Mouse (Mus musculus) retina, adult 2 months (tissue): ENCODE results near the gene Rhot2.

Experiments
- DNase-seq: peaks from one replicate; pipeline ENCODE4 v3.0.0-alpha.2; 2012; ENCODE audit warnings: low read depth, low spot score

Rhot2 gene

DNA sequence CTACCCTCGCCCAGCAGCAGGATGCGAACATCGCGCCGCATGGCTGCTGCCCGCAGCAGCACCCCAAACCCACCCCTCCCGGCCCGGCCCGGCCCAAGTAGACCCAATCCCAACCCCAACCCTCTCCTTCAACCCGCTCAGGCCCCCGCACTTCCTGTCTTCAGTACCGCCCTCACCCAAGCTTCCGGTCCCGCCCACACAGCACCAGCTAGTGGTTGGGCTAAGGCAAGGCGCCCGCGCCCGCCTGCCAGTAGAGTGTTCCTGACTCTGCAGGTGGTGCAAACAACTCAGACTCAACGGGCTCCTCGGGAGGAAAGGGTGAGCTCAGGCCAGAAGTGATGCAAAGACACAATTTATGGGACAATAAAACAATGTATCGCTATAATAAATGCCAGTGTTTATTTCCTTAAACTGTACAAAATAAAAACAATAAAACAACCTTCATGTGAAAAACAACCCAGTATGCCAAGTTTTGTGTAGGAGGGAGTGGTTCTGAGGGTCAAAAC is at the start of gene Rhot2:
Gene Rhot2, minus strand, starts transcription at position 456 of the 506 bp plus-strand sequence.
- peak; percentile 86 for DNase-seq

DNA sequence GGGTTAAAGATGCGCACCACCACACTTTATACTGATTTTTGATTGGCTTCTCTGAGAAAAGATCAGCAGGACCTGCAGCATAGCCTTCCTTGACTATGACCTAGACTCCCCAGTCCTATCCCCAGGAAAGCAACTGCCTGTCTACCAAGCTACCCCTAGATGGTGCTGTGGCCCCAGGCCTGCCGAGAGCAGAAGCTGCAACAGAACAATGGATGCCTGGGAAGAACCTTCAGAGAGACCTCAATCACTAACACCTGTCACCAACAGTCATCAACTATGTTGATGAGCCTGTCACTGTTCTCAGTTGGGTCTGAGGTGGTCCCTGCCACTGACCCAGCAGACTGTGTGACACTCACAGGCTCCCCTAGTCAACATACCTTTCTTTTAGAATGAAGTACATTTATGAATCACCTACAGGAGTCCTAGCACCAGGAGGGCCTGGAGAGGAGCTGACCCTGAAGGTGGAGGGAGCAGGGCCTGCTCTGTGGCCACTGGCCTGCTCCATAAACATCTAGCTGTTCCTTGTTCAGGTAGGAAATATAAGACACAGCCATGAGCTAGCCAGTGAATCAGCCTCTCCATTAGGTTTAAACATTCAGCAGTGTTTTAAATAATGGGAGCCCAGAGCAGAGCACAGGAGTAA is 49.4 kb upstream of the Rhot2 start:
- peak; percentile 49 for DNase-seq

DNA sequence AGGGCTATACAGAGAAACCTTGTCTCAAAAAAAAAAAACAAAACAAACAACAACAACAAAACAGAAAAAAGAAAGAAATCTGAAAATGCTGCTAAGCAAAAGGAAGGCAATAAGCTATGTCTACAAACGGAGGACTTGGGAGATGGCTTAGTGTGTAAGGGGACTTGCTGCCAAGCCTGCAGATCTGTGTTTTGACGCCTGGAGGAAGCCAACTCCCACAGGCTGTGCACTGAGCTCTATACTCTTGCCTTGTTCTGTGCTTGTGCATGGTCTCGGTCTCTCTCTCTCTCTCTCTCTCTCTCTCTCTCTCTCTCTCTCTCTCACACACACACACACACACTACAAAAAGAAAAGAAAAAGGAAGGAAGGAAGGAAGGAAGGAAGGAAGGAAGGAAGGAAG is 44.2 kb upstream of the Rhot2 start:
- no peak for DNase-seq

DNA sequence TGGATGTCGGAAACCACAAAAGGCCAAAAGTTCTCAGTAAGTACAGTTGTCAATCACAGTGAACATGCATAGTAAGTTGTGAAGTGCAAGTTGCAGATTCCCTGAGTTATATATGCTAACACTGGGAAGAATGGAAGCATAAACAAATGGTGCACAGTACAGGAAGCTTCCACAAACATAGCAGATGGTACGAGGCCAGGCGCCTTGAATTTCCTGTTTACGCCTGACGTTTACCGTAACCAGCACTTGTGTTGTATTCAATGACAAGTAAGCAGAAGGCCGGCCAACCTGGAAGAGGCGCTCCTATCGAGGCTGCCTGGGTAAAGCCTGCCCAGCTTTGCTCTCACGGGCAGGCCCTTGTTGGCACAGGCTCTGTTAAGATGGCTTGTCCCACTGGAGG is 42.8 kb upstream of the Rhot2 start:
- DNase-seq: no peak

DNA sequence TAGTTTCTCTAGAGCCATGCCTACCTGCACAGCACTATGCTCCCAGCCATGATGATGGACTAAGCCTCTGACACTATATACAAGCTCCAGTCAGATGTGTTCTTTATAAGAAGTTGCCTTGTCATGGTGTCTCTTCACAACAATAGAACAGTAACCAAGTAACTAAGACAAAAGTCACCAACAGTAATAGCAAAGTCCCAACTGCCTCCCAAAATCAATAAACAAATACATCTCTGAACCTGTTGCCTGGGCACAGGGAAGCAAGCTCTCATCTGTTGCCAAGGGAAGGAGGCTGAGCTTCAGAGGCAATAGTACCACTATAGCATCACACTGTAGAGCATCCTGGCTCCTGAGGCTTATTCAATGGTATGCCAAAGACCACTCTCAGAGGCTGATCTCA is 42.2 kb upstream of the Rhot2 start:
- no peak for DNase-seq

DNA sequence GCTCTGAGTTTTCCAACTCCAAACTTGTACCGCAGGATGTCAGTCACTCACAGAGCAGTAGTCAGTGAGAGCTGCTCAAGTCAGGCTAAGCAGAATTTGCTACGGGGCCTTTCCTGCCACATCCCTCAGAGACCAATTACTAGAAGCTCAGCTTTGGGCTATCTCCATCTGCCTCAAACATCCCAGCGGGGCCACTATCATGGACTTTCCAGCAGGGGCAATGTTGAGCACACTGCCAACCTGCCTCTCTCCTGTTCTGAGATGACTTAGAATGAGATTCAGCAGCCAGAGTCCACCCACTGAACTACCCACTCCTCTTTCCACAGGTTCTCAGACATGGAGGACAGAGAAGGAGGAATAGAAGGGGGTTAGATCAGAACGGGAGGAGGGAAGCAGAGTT is 41.0 kb upstream of the Rhot2 start:
- no peak for DNase-seq

DNA sequence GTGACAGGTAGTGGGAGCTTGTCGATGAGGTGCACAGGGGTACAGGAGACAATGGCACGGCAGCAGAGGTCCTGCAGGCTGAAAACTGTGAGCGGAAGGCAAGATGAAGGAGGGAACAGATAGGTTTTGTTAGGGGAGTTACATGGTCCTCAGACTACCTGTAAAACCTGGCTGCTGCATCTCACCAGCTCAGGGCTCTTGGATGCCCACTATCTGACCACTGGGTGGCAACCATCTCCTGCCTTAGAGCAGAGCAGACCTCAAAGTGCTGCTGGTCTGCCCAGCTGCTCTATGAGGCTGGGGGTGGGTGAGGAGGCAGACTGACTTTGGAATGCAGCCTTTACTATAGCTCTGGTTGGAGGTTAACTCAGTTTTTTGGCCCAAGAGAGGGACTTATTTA is 39.2 kb upstream of the Rhot2 start:
- no peak for DNase-seq

DNA sequence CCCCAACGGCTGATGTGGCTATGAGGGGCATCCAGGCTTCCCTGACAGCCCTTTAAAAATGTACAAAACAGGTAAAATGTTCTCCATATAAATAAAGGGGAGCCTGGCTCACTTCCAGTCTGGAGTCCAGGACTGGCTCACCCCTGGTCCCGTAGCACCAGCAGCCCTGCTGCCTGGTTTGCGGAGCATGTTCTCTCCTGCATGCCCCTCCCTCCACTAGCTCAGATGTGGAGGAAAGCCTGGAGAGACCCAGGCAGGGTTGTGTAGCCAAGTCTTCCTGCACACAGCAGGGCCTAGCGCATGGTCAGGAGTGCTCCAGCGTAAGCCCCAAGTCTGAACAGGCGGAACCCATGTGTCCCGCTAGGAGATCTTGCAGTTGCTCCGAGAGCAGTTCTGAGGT is 38.6 kb upstream of the Rhot2 start:
- no peak for DNase-seq

DNA sequence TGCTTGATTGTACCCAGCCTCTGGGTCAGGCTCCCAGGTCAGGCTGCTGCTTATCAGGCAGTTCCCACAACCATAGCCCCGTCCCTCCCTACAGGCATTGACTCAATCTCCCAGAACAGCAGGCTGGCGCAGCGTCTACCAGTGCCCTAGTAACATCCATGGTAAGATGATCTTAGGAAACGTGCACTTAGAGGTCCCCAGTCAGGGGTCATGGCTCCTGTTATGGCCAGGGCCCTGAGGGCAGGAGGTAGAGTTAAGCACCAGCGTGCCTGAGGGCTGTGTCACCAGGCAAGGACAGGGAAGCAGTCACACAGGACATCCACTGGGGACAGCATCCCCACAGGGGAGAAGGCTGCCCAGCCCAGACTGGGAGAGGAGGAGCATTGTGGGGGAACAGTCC is 37.7 kb upstream of the Rhot2 start:
- no peak for DNase-seq

DNA sequence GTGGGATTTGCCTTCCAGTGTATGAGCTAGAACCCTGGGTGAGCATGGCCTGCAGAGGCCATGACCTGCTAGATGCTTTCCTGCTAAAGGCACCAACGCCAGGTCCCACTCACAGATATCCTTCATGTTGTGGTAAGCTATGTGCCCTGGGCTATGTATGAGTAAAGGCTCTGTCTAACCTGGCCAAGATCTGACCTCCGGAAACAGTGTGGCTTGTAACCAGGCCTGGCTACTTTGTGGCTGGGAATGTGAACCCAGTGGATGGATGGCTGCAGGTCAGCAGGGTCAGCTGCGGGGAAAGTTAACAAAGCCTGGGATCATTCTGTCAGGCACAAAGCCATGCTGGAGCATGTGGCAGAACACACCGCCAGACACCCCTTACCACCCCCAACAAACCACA is 37.0 kb upstream of the Rhot2 start:
- no peak for DNase-seq

DNA sequence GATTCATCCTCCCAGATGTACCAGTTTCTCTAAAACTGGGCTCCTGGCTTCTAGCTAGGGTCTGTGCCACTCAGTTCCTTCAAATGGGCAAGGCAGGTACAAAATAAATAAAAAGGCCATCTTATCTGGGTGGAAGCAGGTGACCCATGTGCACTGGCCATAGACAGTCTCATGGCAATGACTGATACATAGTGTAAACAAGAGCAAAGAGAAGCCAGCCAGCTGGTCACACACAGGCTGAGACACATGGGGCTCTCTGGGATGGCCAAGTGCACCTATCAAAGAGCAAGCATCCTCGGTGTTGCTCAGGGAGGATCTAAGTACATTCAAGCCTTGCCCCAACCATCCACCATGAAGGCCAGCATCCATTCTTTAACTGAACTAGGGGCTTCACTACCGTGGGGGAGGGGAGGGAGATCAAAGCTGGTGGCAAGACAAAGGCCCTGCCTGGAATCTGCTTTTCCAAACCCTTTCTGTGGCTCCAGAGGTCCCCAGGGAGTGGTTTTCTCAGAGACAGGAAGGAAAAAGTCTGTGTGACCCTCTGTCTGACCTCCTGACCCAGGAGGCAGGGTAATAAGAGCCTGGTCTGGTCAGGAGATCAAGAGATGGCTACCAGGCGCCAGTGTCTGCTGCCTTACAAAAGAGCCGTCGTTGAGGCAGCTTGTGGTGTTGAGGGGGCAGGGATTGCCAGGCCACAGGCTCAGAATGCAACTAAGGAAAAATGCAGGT is 36.4 kb upstream of the Rhot2 start:
- no peak for DNase-seq

DNA sequence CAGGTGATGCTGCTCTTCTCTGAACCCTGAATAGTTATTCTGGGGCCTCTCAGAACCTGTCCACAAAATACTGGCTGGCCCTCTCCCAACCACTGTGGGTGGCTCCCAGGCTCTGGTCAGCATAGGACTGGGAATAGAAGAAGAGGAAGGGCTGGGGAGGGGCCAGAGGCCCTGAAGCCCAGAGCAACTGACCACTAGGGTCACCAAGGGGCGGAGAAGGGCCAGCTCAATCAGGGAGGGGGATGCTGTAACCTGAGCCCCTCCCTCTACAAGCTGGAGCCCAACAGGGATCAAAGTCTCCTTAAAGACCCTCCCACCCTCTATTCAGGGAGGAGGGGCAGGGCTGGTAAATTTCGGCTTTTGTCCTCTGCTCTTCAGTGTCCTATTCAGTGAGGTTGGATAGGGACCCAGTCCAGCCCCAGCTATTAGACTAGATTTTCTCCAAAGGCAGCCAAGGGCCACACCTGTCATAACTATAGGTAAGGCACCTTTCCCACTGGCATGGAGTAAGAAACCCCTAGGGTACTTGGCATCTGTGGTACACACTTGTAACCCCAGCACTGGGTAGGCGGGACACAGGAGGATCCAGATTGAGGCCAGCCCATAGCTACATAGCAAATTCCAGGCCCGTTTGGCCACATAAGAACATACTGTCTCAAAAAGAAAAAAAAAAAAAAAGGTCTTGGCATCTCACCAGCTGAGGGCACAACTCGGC is 35.7 kb upstream of the Rhot2 start, which contains the start of gene Wfikkn1:
Gene Wfikkn1, minus strand, starts transcription at position 663 of the 715 bp plus-strand sequence.
- DNase-seq: no peak

DNA sequence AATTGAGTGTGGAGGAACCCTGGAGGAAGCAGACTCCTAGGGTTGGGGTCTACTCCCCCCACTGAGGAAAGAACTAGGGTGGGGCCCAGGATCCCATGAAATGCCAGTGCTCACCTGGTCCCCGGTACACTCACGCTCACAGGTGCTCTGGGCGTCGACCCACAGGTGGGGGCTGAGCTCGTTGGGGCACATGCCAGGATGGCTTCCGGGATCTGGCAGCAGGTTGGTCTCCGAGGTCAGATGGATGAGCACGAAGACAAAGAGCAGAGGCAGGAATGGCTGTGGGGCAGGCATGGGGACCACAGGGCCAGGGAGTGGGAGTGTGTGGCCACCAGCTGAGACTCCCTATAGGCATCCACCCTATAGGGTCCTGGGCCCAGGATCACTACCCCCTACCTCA is 35.1 kb upstream of the Rhot2 start:
- DNase-seq: no peak

DNA sequence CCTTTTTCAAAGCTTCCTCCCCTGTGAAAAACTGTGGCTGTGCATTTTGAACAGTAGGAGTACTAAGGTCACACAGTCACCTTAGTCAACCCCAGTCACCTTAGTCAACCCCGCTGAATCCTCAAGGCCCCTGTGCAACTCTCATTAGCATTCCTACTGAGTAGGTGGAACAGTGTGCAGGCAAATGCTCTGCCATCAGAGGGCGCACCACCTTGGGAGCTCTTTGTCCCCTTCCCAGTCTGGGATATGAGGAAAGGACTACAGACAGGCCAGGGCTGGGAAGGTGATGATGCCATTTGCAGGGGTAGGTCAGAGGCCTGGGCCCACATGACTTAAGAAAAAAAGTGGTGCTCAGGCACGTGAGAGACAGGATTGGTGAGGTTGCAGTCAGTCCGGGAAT is 34.6 kb upstream of the Rhot2 start:
- DNase-seq: no peak

DNA sequence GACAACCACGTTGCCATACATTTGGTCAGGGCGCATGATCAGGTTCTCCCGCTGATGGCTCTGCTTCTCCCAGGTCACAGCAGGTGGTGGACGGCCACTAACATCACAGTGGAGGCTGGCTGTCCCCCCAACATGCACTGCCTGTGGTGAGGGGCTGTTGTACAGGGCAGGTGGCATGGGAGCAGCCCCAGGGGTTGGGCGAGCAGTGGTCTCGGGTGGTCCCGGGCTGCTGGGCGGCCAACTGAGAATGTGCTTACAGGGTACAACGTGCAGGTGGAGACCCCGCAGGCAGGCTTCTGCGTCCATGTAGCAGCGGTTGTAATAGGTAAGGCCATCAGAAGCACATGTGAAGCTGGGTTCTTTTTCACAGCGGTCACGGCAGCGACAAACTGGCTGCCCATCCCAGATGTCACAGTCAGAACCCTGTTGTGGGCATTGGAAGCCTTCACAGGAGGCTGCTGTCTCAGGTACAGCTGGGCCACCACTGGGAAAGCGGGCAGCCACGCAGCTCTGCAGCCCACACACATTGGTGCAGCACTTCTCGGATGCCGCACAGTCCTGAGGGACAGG is 34.0 kb upstream of the Rhot2 start:
- DNase-seq: no peak

DNA sequence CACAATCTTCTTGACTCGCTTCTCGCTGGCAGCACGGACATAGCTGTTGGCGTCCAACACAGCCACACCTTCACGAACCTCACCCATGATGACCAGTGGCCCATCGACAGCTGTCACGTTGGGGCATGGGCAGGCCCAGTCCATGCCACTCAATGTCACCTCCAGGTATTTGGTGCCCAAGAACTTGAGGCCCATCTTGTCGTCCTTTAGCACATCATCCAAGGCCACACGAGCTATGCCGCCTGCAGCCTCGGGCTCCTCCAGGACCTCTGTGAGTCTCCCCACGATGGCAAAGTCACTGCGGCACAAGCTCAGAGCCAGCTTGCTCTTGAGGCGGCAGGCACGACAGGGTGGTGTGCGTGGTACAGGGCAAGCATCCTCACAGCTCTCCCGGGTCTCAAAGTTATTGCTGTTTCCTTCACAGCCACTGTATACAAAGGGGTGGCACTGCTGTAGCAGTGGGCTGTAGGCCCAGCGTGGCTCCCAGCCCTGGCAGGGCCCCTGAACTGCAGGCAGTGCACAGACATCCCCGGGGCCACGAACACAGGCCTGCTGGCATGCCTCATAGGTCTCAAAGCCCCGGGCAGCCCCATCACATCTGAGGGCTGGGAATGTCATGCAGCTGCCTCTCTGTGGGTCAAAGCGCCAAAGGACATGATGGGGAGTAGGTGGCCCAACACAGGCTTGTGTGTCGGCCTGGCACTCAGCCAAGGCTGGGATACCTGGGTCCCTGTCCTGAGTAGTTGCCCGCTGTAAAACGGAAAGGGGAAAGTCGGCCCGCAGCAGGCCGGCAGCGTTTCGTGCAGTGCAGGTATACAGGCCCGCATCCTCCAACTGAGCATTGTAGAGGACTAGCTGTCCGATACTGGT is 33.3 kb upstream of the Rhot2 start:
- DNase-seq: no peak

DNA sequence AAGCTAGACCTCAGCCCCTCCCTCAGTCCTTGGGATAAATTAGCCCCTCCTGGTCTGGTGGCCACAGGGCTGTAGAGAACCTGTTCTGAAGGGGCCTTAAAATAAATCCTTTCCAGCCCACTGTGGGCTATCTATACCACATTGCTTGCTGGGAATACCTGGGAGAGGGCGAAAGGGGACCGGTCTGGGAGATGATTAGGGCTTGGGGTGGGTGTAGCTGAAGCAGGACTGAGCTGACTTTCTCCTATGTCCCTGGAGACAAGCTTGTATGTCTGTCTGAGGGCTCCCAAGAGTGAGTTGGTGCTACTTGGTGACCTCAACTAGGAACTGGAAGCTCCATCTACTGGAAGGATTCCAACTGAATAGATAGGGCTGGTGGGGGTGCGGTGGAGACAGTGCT is 32.4 kb upstream of the Rhot2 start:
- no peak for DNase-seq

DNA sequence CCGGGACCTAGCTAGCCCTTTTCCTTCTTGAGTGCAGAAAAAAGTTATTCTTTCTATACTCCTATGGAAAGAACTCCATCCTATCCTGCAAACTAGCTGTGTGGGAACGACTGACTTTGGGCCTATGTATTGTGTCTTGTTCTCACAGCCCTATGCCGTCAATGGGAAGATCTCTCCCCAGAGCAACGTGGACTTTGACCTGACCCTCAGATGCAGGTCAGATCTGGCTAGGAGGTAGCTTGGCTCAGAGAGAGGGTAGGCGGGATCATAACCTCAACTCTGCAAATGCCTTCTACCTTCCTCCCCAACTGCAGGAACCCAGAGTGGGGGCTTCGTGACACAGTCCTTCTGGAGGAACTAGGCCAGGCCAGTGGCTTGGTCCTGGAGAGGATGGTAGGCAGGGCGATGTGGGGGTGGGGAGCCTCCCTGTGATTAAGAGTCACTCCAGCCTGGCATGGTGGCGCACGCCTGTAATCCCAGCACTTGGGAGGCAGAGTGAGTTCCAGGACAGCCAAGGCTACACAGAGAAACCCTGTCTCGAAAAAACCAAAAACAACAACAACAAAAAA is 31.8 kb upstream of the Rhot2 start:
- no peak for DNase-seq

DNA sequence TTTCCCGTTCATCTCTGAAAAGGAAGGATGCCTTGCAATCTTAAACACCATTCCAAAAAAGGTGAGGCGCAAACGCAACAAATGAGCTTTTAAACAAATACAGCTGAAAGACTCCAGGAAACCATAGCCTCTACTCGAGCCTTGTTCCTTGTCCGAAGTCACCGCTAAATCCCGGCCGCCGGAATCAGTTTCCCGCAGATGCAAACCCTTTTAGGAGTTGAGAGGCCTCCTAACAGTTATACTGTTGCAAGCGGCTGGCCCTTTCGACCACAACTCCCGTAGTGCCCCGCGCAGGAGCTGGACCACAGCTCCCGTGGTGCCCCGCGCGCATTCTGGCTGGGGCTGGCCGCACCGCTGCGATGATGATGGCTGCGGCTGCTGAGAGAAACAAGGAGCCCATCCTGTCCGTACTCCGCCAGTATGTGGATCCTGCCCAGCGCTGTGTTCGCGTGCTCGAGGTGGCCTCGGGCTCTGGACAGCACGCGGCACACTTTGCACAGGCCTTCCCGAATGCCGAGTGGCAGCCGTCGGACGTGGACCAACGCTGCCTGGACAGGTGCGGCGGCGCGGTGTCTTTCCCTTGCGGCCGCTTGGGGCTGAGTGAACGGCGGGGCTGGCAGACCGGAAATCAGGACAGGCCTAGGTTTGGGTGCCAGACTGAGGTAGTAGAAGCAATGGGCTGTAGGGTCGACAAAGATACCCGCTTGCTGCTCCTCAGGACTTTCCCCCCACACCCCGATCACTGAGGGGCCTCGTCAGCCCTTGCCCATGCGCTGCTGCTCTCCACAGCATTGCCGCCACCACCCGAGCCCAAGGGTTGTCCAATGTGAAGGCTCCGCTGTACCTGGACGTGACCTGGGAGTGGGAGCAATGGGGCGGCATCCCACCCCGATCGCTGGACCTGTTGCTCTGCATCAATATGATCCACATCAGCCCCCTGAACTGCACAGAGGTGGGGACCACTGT is 30.8 kb upstream of the Rhot2 start:
- DNase-seq: peak; percentile 69

DNA sequence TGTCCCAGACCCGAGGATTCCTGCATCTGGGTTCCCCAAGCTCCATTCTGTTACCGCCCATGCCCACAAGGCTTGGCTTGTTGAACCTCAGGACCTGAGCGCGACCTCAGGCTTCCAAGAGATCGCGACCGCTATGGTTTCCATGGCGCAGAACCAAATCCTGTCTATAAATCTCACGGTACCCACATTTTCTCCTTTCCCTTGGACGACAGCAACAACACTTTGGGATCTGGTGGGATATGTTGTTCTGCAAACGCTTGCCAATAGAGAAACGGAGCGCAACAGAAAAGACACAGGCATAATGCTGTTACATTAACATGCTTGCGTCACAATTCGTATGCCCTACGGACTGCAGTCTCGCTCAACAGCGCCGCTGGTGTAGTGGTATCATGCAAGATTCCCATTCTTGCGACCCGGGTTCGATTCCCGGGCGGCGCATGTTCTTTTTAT is 30.1 kb upstream of the Rhot2 start, which contains the start of gene Mettl26:
Gene Mettl26, plus strand, starts transcription at position 354 of the 450 bp plus-strand sequence.
- peak; percentile 79 for DNase-seq
